Mouse (Mus musculus) CH12.LX (cell line): ENCODE data around the gene Olfr96. TPM values are rescaled to one million over a fixed set of nuclear protein-coding genes. Genes with fewer than 3 reads are reported as not detected.
A peak's percentile ranks its signal among the peaks of the same experiment; 100 is the strongest.

Source experiments
- DNase-seq: peaks from one replicate; pipeline ENCODE4 v3.0.0-alpha.2; 2013; ENCODE audit errors: extremely low read depth
- H3K27ac ChIP-seq: 2 replicates; pipeline ENCODE4 v1.5.1; 2012; ENCODE audit warnings: low read depth, mild to moderate bottlenecking, control low read depth, moderate library complexity; ENCODE audit not compliant: insufficient read depth
- H3K27me3 ChIP-seq: replicated peaks from 2 replicates; pipeline ENCODE3; 2012; ENCODE audit warnings: inconsistent platforms
- H3K36me3 ChIP-seq, 2 experiments: replicated peaks in 1 of 2; 2 replicates each; pipeline versions ENCODE3 to v1.6.1; 2012; ENCODE audit warnings: inconsistent platforms in 1 of 2, low read length in 1 of 2, mild to moderate bottlenecking in 1 of 2, mixed read lengths in 1 of 2, moderate library complexity in 1 of 2; ENCODE audit not compliant: control insufficient read depth in 1 of 2, insufficient read depth in 1 of 2
- H3K4me1 ChIP-seq, 2 experiments: 2 replicates each; pipeline ENCODE4 v1.6.1; 2012; ENCODE audit warnings: inconsistent platforms in 1 of 2, moderate library complexity in 1 of 2; ENCODE audit not compliant: insufficient read depth in 2 of 2, control insufficient read depth in 1 of 2
- H3K4me2 ChIP-seq: 2 replicates; pipeline ENCODE4 v1.6.1; 2012; ENCODE audit warnings: low read depth, mild to moderate bottlenecking, control low read depth; ENCODE audit not compliant: poor library complexity, insufficient read depth, severe bottlenecking
- H3K4me3 ChIP-seq, 3 experiments: fragments of 150-350 bp in 1 of 3; sonication (generic) in 1 of 3; replicated peaks in 1 of 3; 2 replicates each; pipeline versions ENCODE3 to v1.5.1; 2011 to 2012; ENCODE audit warnings: low read depth in 2 of 3, low read length in 2 of 3, mild to moderate bottlenecking in 2 of 3, moderate library complexity in 2 of 3, control low read depth in 1 of 3, improper control_type of control experiment in 1 of 3, inconsistent platforms in 1 of 3, mixed read lengths in 1 of 3; ENCODE audit not compliant: poor library complexity in 1 of 3
- H3K79me2 ChIP-seq: replicated peaks from 2 replicates; pipeline ENCODE4 v1.6.1; 2012; ENCODE audit warnings: mild to moderate bottlenecking, moderate library complexity; ENCODE audit not compliant: control insufficient read depth, poor library complexity, insufficient read depth, severe bottlenecking; ENCODE audit errors: extremely low read depth
- H3K9ac ChIP-seq: 2 replicates; pipeline ENCODE4 v1.6.1; 2012; ENCODE audit warnings: low read depth, mild to moderate bottlenecking, control low read depth, moderate library complexity; ENCODE audit not compliant: insufficient read depth
- H3K9me3 ChIP-seq: replicated peaks from 2 replicates; pipeline ENCODE3; 2012; ENCODE audit warnings: low read length, inconsistent platforms, mixed read lengths
- BHLHE40 ChIP-seq: IDR thresholded peaks from 2 replicates; pipeline ENCODE4 v1.6.1; 2011; ENCODE audit warnings: mild to moderate bottlenecking, low read depth, low read length, improper control_type of control experiment
- CHD1 ChIP-seq: IDR thresholded peaks from 2 replicates; pipeline ENCODE4 v1.6.1; 2012; ENCODE audit warnings: low read depth, low read length, improper control_type of control experiment, inconsistent platforms
- CHD2 ChIP-seq: IDR thresholded peaks from 2 replicates; pipeline ENCODE4 v1.6.1; 2011; ENCODE audit warnings: low read length, improper control_type of control experiment
- CTCF ChIP-seq, 2 experiments: IDR thresholded peaks in 1 of 2; conservative IDR thresholded peaks in 1 of 2; 2 replicates each; pipeline ENCODE4 v1.5.1; 2011 to 2012; ENCODE audit warnings: low read depth in 2 of 2, low read length in 2 of 2, improper control_type of control experiment in 1 of 2, inconsistent platforms in 1 of 2, mild to moderate bottlenecking in 1 of 2, moderate library complexity in 1 of 2
- EP300 ChIP-seq: IDR thresholded peaks from 2 replicates; pipeline ENCODE4 v1.6.1; 2011; ENCODE audit warnings: low read length, improper control_type of control experiment
- ETS1 ChIP-seq: conservative IDR thresholded peaks from 2 replicates; pipeline ENCODE4 v1.6.1; 2012; ENCODE audit warnings: low read depth, mild to moderate bottlenecking, inconsistent platforms, low read length, improper control_type of control experiment, moderate library complexity
- HCFC1 ChIP-seq: IDR thresholded peaks from 2 replicates; pipeline ENCODE4 v1.6.1; 2012; ENCODE audit warnings: low read depth, mild to moderate bottlenecking, inconsistent platforms, low read length, improper control_type of control experiment
- IRF4 ChIP-seq: IDR thresholded peaks from 2 replicates; pipeline ENCODE4 v1.6.1; 2014; ENCODE audit warnings: low read depth, mild to moderate bottlenecking, inconsistent platforms, low read length, improper control_type of control experiment
- JUN ChIP-seq: IDR thresholded peaks from 2 replicates; pipeline ENCODE4 v1.6.1; 2011; ENCODE audit warnings: low read depth, mild to moderate bottlenecking, low read length, improper control_type of control experiment, moderate library complexity; ENCODE audit not compliant: insufficient read depth
- JUND ChIP-seq: conservative IDR thresholded peaks from 2 replicates; pipeline ENCODE4 v1.6.1; 2011; ENCODE audit warnings: low read depth, low read length, improper control_type of control experiment
- KAT2A ChIP-seq: IDR thresholded peaks from 2 replicates; pipeline ENCODE4 v1.6.1; 2012; ENCODE audit warnings: low read length, improper control_type of control experiment, inconsistent platforms; ENCODE audit not compliant: insufficient replicate concordance
- MAFK ChIP-seq: IDR thresholded peaks from 2 replicates; pipeline ENCODE4 v1.6.1; 2011; ENCODE audit warnings: low read length, improper control_type of control experiment; ENCODE audit not compliant: insufficient replicate concordance
- MXI1 ChIP-seq: IDR thresholded peaks from 2 replicates; pipeline ENCODE4 v1.6.1; 2011; ENCODE audit warnings: mild to moderate bottlenecking, low read depth, low read length, improper control_type of control experiment
- MYC ChIP-seq: IDR thresholded peaks from 2 replicates; pipeline ENCODE4 v1.6.1; 2011; ENCODE audit warnings: low read depth, mild to moderate bottlenecking, improper control_type of control experiment, low read length
- NELFE ChIP-seq: IDR thresholded peaks from 2 replicates; pipeline ENCODE4 v1.6.1; 2011; ENCODE audit warnings: low read depth, low read length, improper control_type of control experiment
- PAX5 ChIP-seq: IDR thresholded peaks from 2 replicates; pipeline ENCODE4 v1.6.1; 2012; ENCODE audit warnings: low read length, inconsistent platforms, mixed read lengths
- POLR2A ChIP-seq: IDR thresholded peaks from 2 replicates; pipeline ENCODE4 v1.6.1; 2011; ENCODE audit warnings: low read depth, mild to moderate bottlenecking, improper control_type of control experiment, low read length
- POLR2AphosphoS2 ChIP-seq: IDR thresholded peaks from 2 replicates; pipeline ENCODE4 v1.6.1; 2011; ENCODE audit warnings: low read depth, low read length, improper control_type of control experiment
- RCOR1 ChIP-seq: conservative IDR thresholded peaks from 2 replicates; pipeline ENCODE4 v1.6.1; 2012; ENCODE audit warnings: low read depth, mild to moderate bottlenecking, inconsistent platforms, low read length, improper control_type of control experiment
- SIN3A ChIP-seq: IDR thresholded peaks from 2 replicates; pipeline ENCODE4 v1.6.1; 2012; ENCODE audit warnings: low read length, improper control_type of control experiment, inconsistent platforms
- TBP ChIP-seq: conservative IDR thresholded peaks from 2 replicates; pipeline ENCODE4 v1.6.1; 2011; ENCODE audit warnings: low read depth, low read length, improper control_type of control experiment
- TCF12 ChIP-seq: IDR thresholded peaks from 2 replicates; pipeline ENCODE4 v1.6.1; 2014; ENCODE audit warnings: low read depth, mild to moderate bottlenecking, inconsistent platforms, low read length, improper control_type of control experiment
- USF1 ChIP-seq: IDR thresholded peaks from 2 replicates; pipeline ENCODE4 v1.6.1; 2014; ENCODE audit warnings: low read depth, mild to moderate bottlenecking, inconsistent platforms, low read length, improper control_type of control experiment
- USF2 ChIP-seq: conservative IDR thresholded peaks from 2 replicates; pipeline ENCODE4 v1.6.1; 2011; ENCODE audit warnings: low read depth, low read length, improper control_type of control experiment
- ZC3H11A ChIP-seq: IDR thresholded peaks from 2 replicates; pipeline ENCODE4 v1.6.1; 2012; ENCODE audit warnings: low read depth, mild to moderate bottlenecking, inconsistent platforms, low read length, improper control_type of control experiment
- ZNF384 ChIP-seq: IDR thresholded peaks from 2 replicates; pipeline ENCODE4 v1.6.1; 2012; ENCODE audit warnings: low read depth, low read length, improper control_type of control experiment, inconsistent platforms
- dilution Hi-C: fragments of 300-500 bp; cut with MboI; formaldehyde crosslinking; loops from 2 replicates; pipeline ENCODE4 v1.14.3; 2020; ENCODE audit warnings: low sequenced_read_pairs; ENCODE audit not compliant: extremely low pct_unique_long_range_greater_than_20kb, extremely low pct_ligation_motif_present
- in situ Hi-C: fragments of 300-500 bp; cut with MboI; formaldehyde crosslinking; loops from 3 replicates; pipeline ENCODE4 v1.14.3; 2019; ENCODE audit warnings: low sequenced_read_pairs, low pct_ligation_motif_present, low pct_unique_long_range_greater_than_20kb, mixed read lengths
- polyA plus RNA-seq: library from polyadenylated mRNA; unstranded; fragments of >175 nt; gene quantifications from 2 replicates; pipeline ENCODE4 v1.2.1, GENCODE M21; 2012; ENCODE audit warnings: low read depth; ENCODE audit not compliant: insufficient read length
- total RNA-seq, 2 experiments: library from RNA; depleted of rRNA; stranded (reverse); fragments of 300-350 nt in 1 of 2; fragments of >200 nt in 1 of 2; gene quantifications; 2 replicates each; pipeline ENCODE4 v1.2.3; 2012 to 2014

Olfr96 gene
- total and polyA plus RNA-seq, 3 experiments, result not detected

- Histone ChIP-seq H3K4me2 (no peak overlapping the region), H3K4me3 (no peak overlapping the region), H3K27me3 (peaks cover 15% of the 10 kb centered on the region), H3K9ac (no peak overlapping the region), H3K9me3 (no peaks in the 10 kb centered on the region), H3K79me2 (no peaks in the 10 kb centered on the region), H3K36me3 (no peaks in the 10 kb centered on the region), H3K4me1 (no peaks in the 10 kb centered on the region), H3K27ac (no peak overlapping the region)
- no peak for DNase-seq
- in situ Hi-C loops, result loop anchor here (5.0 to 10.0 kb wide), 2 partner anchors 127 to 289 kb away; no protein-coding TSS in a partner anchor
- dilution Hi-C loops, result no loop called here
- TF ChIP-seq CTCF (conservative IDR thresholded peaks at IDR 0.05 in 1 of 2, IDR thresholded peaks at IDR 0.05 in 1 of 2; ENCODE audit: low read depth in 2 of 2, low read length in 2 of 2) (peak in 1 of 2 experiments; percentile 12; a peak in 1 of 4 replicates), IRF4 (no peak)
- TF ChIP-seq, all 38 proteins: peak for 1
These were observed 16.1 kb upstream of the Olfr96 start for GRCm38 (mm10) chr17:37203917-37204236.

DNA sequence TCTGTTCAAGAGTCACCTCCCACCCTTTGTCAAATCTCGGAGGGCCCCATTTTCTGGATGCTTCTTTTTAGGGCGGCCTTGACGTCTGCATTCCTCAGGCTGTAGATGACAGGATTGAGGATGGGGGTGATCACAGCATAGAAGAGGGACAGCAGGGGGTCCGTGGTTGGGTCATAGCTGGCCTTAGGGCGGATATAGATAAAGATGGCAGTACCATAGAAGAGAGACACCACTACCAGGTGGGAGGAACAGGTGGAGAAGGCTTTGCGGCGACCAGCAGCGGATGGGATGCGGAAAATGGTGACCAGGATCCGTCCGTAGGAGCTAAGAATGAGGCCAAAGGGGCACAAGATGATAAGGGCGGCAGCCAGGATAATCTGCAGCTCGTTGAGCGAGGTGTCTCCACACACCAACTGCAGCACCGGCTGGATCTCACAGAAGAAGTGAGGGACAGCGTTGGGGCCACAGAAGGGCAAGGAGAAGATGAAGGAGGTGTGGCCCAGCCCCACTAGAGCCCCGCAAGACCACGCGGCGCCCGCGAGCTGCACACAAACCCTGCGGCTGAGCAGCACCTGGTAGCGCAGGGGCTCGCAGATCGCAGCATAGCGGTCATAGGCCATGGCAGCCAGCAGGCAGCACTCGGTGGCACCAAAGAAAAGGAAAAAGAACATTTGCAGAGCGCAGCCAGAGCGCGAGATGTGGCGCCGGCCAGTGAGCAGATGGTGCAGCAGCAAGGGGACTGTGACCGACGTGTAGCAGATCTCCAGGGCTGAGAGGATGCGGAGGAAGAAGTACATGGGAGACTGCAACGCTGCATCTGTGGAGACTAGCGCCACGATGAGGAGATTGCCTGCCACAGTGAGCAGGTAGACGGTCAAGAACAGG, 8.8 kb upstream of the Olfr96 start:
- peaks cover 42% of the 10 kb centered on the region for H3K27me3 ChIP-seq
- no peak for TF ChIP-seq HCFC1
- no peak for TF ChIP-seq CHD2
- TF ChIP-seq POLR2A, result no peak
- no peak for TF ChIP-seq KAT2A
- TF ChIP-seq CTCF (conservative IDR thresholded peaks at IDR 0.05 in 1 of 2, IDR thresholded peaks at IDR 0.05 in 1 of 2; ENCODE audit: low read depth in 2 of 2, low read length in 2 of 2), result no peak
- TF ChIP-seq BHLHE40, result no peak
- no peak for TF ChIP-seq TCF12
- no peak for TF ChIP-seq NELFE
- no peak for TF ChIP-seq EP300
- no peak for TF ChIP-seq JUN
- TF ChIP-seq ZC3H11A, result no peak
- no peak for TF ChIP-seq PAX5
- TF ChIP-seq TBP, result no peak
- no peaks in the 10 kb centered on the region for H3K79me2 ChIP-seq
- no peak overlapping the region for H3K4me2 ChIP-seq
- H3K9me3 ChIP-seq, result no peaks in the 10 kb centered on the region
- no peak for DNase-seq
- in situ Hi-C loops (no loop called here), dilution Hi-C loops (no loop called here)
- H3K36me3 ChIP-seq, result no peaks in the 10 kb centered on the region
- no peak overlapping the region for H3K9ac ChIP-seq
- H3K27ac ChIP-seq, result no peak overlapping the region
- H3K4me1 ChIP-seq, result peaks cover 0 to 3% of the 10 kb centered on the region in 2 experiments; a peak in 1 of 4 replicates
- no peak overlapping the region for H3K4me3 ChIP-seq

DNA sequence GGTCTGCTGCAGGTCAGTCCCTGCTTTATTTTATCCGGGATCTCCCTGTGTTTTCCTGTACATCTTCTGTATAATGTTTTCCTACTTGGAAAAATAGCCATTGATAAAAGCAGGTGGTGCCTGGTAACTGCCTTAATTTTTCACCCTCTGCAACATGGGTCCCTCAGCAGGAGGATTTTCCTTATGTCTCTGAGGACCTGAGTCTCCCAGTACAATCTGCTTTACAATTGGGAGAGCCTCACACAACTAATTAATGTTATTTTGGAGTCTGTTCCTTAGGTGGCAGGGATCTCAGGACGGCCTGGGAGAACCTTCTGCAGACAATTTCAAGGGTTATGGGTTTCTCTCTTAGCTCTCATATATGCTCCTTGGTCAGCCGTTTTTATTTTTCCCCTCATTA, 6.9 kb upstream of the Olfr96 start, which contains the start of gene Olfr95:
Olfr95 (minus strand) TSS at position 101 of the 400 bp plus-strand sequence.
- no peak within 1 kb of the TSS for H3K27ac ChIP-seq
- H3K9me3 ChIP-seq, result peaks cover 2% of the 10 kb centered on the region
- dilution Hi-C loops, result no loop called here
- peaks cover 0 to 3% of the 10 kb centered on the region in 2 experiments; a peak in 1 of 4 replicates for H3K4me1 ChIP-seq
- DNase-seq, result no peak
- in situ Hi-C loops, result no loop called here
- no peak within 1 kb of the TSS for H3K4me3 ChIP-seq
- no peaks in the 10 kb centered on the region for H3K36me3 ChIP-seq
- H3K27me3 ChIP-seq, result peaks cover 39% of the 10 kb centered on the region
- TF ChIP-seq RCOR1 (no peak), BHLHE40 (no peak), MYC (no peak), POLR2AphosphoS2 (no peak), USF1 (no peak), ZNF384 (no peak), MXI1 (no peak), CHD1 (no peak), MAFK (no peak), USF2 (no peak), PAX5 (no peak), ZC3H11A (no peak), JUND (no peak), ETS1 (no peak), SIN3A (no peak), TBP (no peak)
- H3K79me2 ChIP-seq, result no peaks in the 10 kb centered on the region
- H3K4me2 ChIP-seq, result no peak within 1 kb of the TSS
- no peak within 1 kb of the TSS for H3K9ac ChIP-seq
